Mouse (Mus musculus) layer of hippocampus, adult 18-20 months (tissue): ENCODE measurements around the gene Gm5072. TPM values are rescaled to one million over a fixed set of nuclear protein-coding genes. Genes with fewer than 3 reads are reported as not detected.
"Not testable (repeated sequence)": the region's sequence is repeated elsewhere in the genome, so short reads cannot be mapped to it uniquely, and the experiment has no call there.

Experiments used
- DNase-seq, 2 experiments: peaks; one replicate each; pipeline ENCODE4 v3.0.0; 2022; ENCODE audit warnings: low spot score in 2 of 2
- long read RNA-seq: library from polyadenylated mRNA; stranded (forward); transcript quantifications from one replicate; pipeline ENCODE4 v2.0.0, GENCODE M21; 2021
- total RNA-seq, 2 experiments: library from RNA; stranded (reverse); gene quantifications; 2 replicates each; pipeline ENCODE4 v1.2.3; 2021

Gene Gm5072
- total RNA-seq, result not detected
- long read RNA-seq, result 0 reads

GRCm38 (mm10) chrX:91392200-91392599 is at the start of gene Gm5072:
Gene Gm5072 (plus strand): TSS chrX:91392500.
- not testable (repeated sequence) for DNase-seq

Other genes starting within 250 kb of the Gm5072 start
- gene Mageb2, start 60.8 kb upstream of the Gm5072 start, total RNA-seq, result not detected
- not detected for gene Gm8914, start 87.6 kb downstream of the Gm5072 start, total RNA-seq
- not detected for gene 1700084M14Rik, start 183.4 kb downstream of the Gm5072 start, total RNA-seq
- not detected for gene Gm14781, start 239.7 kb downstream of the Gm5072 start, total RNA-seq